Mouse (Mus musculus) olfactory bulb, adult 2 months (tissue): ENCODE data around the gene Spata3.

Experiments used
- CTCF ChIP-seq: fragments of 200-500 bp; IDR thresholded peaks from 2 replicates; pipeline ENCODE4 v1.5.1; 2012; ENCODE audit warnings: low read depth, mild to moderate bottlenecking, low read length, moderate library complexity; ENCODE audit not compliant: insufficient read depth
- POLR2A ChIP-seq: fragments of 200-500 bp; IDR thresholded peaks from 2 replicates; pipeline ENCODE4 v1.6.1; 2012; ENCODE audit warnings: mild to moderate bottlenecking, low read depth, low read length, moderate library complexity; ENCODE audit not compliant: insufficient read depth

- TF ChIP-seq CTCF (no peak), POLR2A (no peak)
These were observed 28.4 kb downstream of the Spata3 start for GRCm38 (mm10) chr1:86045056-86045455.
